Mouse (Mus musculus) thymus, adult 2 months (tissue): ENCODE data around the gene Nrl.

ENCODE experiments used
- CTCF ChIP-seq: fragments of 200-500 bp; IDR thresholded peaks from 2 replicates; pipeline ENCODE4 v1.5.1; 2012; ENCODE audit warnings: mild to moderate bottlenecking, control low read depth, low read length, moderate library complexity, borderline replicate concordance; ENCODE audit not compliant: control insufficient read depth, poor library complexity, insufficient read depth; ENCODE audit errors: extremely low read depth
- POLR2A ChIP-seq: fragments of 200-500 bp; IDR thresholded peaks from 2 replicates; pipeline ENCODE4 v1.6.1; 2012; ENCODE audit warnings: mild to moderate bottlenecking, low read length, control low read depth, moderate library complexity; ENCODE audit not compliant: control insufficient read depth, poor library complexity, insufficient read depth; ENCODE audit errors: extremely low read depth

DNA sequence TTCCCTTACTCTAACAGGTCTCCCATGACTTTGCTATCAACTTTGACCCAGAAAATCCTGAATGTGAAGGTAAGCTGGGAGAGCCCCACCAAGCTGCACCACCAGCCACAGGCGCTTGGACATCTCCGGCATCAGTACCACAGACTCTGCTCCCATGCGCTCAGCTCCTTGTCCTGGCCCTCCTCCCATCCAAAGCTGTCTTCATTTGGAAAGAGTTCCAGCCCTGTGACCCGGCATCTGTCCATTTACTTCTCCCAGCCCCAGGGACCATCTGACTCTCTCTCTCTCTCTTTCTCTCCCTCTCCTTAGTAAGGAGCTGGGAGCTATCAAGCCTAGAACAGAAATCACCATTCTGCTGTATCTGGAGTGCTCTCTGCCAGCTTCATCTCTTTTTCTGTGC is 8.9 kb downstream of the Nrl start:
- no peak for TF ChIP-seq POLR2A
- no peak for TF ChIP-seq CTCF
